Mouse (Mus musculus): ENCODE results near the gene Col19a1.

Col19a1 gene

DNA sequence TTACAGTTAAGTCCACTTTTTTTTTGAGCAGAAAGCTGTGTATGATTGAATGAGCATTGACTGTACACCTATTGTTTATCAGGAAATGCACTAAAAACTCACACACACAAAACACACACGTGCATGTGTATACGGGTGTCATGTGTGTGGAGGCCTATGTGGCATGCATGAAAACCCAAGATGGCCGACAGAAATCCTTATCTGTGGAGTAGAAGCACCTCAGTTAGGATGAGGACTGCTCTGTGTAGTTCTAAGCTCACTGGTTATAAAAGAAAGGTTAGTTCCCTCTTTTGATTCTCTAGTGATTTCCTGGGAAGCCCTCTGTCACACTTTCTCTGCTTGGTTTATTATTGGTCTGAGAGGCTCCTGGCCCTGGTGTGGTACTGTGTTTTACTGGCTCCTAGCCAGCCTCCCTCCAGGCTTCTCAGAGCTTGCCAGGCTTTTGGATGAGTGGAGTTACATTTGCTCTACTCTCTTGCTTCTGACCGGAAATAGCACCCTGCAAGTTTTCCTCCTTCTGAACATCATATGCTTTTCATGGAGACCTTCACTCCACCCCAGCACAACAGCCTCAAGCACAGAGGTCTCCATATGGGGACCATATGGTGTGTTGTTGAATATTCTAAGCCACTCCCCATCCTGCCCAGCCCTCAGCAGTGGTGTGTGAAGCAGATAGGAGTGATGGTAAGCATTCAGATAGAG lies 361.3 kb downstream of the Col19a1 start:
- no peak for DNase-seq

DNA sequence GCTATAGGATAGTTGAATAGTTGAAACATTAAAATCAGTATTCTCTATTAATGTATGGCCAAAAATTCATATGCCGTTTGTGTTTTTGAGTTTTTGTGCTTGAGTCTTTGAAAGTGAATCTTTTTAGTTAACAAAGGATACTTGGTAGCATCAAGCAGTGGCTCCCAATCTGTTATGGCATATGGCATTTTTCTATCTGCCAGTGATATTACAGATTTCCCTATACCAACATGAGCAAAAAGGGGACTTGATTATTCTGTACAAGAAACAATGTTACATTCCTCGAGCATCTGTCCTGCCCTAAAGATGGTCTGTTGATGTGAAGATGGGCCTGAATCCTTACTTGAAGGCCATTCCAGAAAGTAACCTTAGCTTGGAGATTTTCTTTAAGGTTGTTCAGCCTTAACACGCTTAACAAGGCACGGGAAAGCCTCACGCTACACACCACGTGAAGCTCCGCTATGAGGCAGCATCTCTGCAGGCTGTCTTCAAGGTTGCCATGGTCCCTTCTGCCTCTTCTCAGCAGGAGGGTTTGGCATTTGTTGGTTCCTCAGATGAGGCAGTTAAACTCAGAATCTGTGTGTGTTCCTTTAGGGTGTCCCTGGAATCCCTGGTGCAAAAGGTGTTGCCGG lies 364.2 kb downstream of the Col19a1 start:
- no peak for DNase-seq

DNA sequence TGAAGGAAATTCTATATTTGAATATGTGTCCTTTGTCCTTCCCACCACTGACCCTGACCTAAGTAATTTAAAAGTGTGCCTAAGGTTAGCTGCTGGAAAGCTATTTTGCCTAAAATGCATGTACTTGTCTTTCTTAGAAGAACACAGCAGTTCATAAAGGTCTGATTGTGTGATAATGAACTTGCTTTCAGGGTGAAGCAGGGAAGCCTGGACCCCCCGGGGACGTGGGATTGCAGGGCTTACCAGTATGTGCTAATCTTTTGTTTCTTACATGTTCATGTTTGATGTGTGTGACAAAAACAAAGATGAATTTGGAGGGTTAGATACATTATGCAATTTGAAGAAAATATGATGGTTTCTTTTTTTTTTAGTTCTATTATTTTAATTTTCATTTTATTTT lies 365.0 kb downstream of the Col19a1 start:
- DNase-seq: no peak

DNA sequence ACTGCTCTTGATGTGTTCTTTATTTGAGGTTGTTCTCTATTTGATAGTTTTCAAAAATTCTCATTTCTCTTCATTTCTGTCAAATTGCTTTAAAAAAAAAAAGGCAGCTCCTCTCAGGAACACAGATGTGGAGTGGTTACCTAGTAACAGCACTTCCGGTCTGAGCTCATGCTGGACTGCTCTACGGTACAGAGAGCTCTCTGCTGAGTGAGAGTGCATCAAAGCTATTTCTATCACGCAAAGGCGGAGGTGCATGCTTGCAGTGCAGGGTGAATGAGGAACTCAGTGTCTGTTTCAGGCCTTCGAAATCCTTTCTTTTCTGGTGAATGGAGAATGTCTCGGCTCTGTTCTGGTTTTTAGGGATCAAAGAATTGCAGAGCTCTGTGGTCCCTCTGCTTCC lies 368.2 kb downstream of the Col19a1 start:
- no peak for DNase-seq
